Mouse (Mus musculus) neural tube, embryonic 14.5 days (tissue): ENCODE results near the gene Rnase2b. TPM values are rescaled to one million over a fixed set of nuclear protein-coding genes. Genes with fewer than 3 reads are reported as not detected.
"Not testable (repeated sequence)": the region's sequence is repeated elsewhere in the genome, so short reads cannot be mapped to it uniquely, and the experiment has no call there.

Source experiments
- ATAC-seq: fragments of 200-750 bp; cut with Nextera tagmentation; 2 replicates; pipeline ENCODE4 v1.8.0; 2017; ENCODE audit warnings: low read depth, mild to moderate bottlenecking, moderate TSS enrichment, moderate library complexity
- H3K27ac ChIP-seq: fragments of 300-500 bp; sonication (generic); 2 replicates; pipeline ENCODE4 v1.5.1; 2014; ENCODE audit warnings: low read depth, mild to moderate bottlenecking, control low read depth, low read length, moderate library complexity, mixed read lengths
- H3K27me3 ChIP-seq: fragments of 300-500 bp; sonication (generic); 2 replicates; pipeline ENCODE4 v1.6.1; 2014; ENCODE audit warnings: low read length; ENCODE audit not compliant: control insufficient read depth, insufficient read depth
- H3K36me3 ChIP-seq: fragments of 300-500 bp; sonication (generic); 2 replicates; pipeline ENCODE4 v1.6.1; 2014; ENCODE audit warnings: low read length, mixed read lengths; ENCODE audit not compliant: control insufficient read depth, insufficient read depth
- H3K4me1 ChIP-seq: fragments of 300-500 bp; sonication (generic); 2 replicates; pipeline ENCODE4 v1.6.1; 2014; ENCODE audit warnings: low read length; ENCODE audit not compliant: control insufficient read depth, insufficient read depth
- H3K4me2 ChIP-seq: fragments of 300-500 bp; sonication (generic); 2 replicates; pipeline ENCODE4 v1.6.1; 2014; ENCODE audit warnings: mild to moderate bottlenecking, low read depth, low read length, control low read depth
- H3K4me3 ChIP-seq: fragments of 300-500 bp; sonication (generic); 2 replicates; pipeline ENCODE4 v1.5.1; 2014; ENCODE audit warnings: low read depth, low read length, control low read depth, mixed read lengths
- H3K9ac ChIP-seq: fragments of 300-500 bp; sonication (generic); replicated peaks from 2 replicates; pipeline ENCODE4 v1.6.1; 2014; ENCODE audit warnings: low read depth, mild to moderate bottlenecking, control low read depth, low read length, mixed read lengths
- H3K9me3 ChIP-seq: fragments of 300-500 bp; sonication (generic); 2 replicates; pipeline ENCODE4 v1.6.1; 2016; ENCODE audit warnings: low read length; ENCODE audit not compliant: control insufficient read depth
- WGBS: fragments of 180-500 bp; shearing (Covaris S2); extraction: QIAGEN DNeasy Blood & Tissue Kit; methylation state at CpG from one replicate; pipeline ENCODE4 v1.1.7; 2014; 5-methylcytosine and 5-hydroxymethylcytosine counted together
- polyA plus RNA-seq: library from polyadenylated mRNA; unstranded; fragments of >200 nt; fragmentation: Nextera tagmentation; extraction: Ambion mirVana; gene quantifications from 2 replicates; pipeline ENCODE4 v1.2.1, GENCODE M21; 2014

Rnase2b gene
- polyA plus RNA-seq, 1 experiment from 2014 or later = not detected

DNA sequence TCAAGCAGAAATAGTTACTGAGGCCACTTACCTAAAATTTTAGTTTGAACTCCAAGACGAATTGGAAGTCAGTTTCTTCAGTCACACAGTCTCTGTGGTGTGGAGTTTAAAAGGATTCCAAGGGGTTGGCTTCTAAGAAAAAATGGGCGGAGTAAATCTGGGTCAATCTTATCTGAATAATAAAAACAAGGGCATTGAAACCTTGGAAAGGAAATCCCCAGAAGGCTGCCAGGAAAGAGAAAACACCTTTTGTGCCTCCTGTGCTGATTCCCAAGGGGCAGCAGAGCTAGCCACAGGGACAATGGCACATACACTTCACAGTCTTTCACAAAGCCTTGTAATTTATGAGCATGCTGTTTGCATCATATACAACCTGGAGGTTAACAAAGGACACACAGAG lies 15.4 kb upstream of the Rnase2b start, which contains the start of gene Rnase1:
TSS of gene Rnase1 (minus strand) at position 101 of the 400 bp plus-strand sequence.
- H3K4me1 ChIP-seq = no peaks in the 10 kb centered on the region
- no peak for ATAC-seq
- H3K9ac ChIP-seq = no peak within 1 kb of the TSS
- WGBS = 30% methylated on average over 2 of the region's 2 CpGs
- H3K36me3 ChIP-seq = no peaks in the 10 kb centered on the region
- H3K9me3 ChIP-seq = no peaks in the 10 kb centered on the region
- H3K27me3 ChIP-seq = no peaks in the 10 kb centered on the region
- H3K27ac ChIP-seq = no peak within 1 kb of the TSS
- H3K4me3 ChIP-seq = no peak within 1 kb of the TSS
- no peak within 1 kb of the TSS for H3K4me2 ChIP-seq

DNA sequence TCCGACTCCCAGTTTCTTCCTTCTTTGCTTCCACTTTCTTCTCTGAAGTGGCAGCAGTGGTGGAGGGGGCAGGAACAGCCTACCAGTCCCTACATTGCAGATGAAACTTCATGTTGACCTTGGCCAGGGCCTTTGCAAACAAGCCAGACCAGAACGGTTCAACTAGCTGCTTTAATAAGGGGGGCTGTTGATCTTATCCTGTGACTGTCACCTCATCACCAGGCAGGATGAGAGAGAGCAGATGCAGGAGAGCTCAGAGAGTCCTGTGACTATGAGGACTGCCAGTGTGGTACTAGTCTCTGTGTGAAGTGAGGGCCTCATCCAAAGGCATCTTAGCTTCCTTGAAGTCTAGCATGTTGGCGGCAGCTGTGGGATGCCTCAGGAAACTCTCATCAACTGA lies 14.1 kb upstream of the Rnase2b start:
- H3K36me3 ChIP-seq = no peaks in the 10 kb centered on the region
- H3K9ac ChIP-seq = no peak overlapping the region
- no peak overlapping the region for H3K4me2 ChIP-seq
- no peak overlapping the region for H3K4me3 ChIP-seq
- 71% methylated on average over 3 of the region's 3 CpGs for WGBS
- no peaks in the 10 kb centered on the region for H3K9me3 ChIP-seq
- H3K27ac ChIP-seq = no peak overlapping the region
- ATAC-seq = no peak
- no peaks in the 10 kb centered on the region for H3K4me1 ChIP-seq
- no peaks in the 10 kb centered on the region for H3K27me3 ChIP-seq

DNA sequence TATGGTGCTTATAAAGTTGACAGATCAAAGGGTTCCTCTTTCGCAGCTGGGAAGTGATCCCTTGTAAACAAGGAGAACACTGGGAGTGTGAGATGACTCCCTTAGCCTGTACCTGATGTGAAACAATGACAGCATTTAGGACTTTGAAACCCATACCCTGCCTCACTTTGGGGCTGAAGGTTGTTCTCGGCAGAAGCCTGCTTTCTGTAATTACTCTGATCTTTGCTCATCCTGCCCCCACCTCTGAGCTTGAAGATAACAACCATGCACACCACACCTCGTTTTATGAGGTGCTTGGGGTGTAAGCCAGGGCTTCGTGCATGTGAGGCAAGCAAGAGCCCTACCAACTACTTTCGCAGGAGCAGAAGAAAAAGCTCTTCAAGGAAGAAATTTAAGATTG lies 12.9 kb upstream of the Rnase2b start:
- WGBS = 50% methylated on average over 5 of the region's 5 CpGs
- H3K36me3 ChIP-seq = no peaks in the 10 kb centered on the region
- H3K9me3 ChIP-seq = no peaks in the 10 kb centered on the region
- no peak overlapping the region for H3K27ac ChIP-seq
- H3K4me1 ChIP-seq = no peaks in the 10 kb centered on the region
- no peak for ATAC-seq
- H3K4me2 ChIP-seq = no peak overlapping the region
- no peaks in the 10 kb centered on the region for H3K27me3 ChIP-seq
- no peak overlapping the region for H3K9ac ChIP-seq
- no peak overlapping the region for H3K4me3 ChIP-seq

DNA sequence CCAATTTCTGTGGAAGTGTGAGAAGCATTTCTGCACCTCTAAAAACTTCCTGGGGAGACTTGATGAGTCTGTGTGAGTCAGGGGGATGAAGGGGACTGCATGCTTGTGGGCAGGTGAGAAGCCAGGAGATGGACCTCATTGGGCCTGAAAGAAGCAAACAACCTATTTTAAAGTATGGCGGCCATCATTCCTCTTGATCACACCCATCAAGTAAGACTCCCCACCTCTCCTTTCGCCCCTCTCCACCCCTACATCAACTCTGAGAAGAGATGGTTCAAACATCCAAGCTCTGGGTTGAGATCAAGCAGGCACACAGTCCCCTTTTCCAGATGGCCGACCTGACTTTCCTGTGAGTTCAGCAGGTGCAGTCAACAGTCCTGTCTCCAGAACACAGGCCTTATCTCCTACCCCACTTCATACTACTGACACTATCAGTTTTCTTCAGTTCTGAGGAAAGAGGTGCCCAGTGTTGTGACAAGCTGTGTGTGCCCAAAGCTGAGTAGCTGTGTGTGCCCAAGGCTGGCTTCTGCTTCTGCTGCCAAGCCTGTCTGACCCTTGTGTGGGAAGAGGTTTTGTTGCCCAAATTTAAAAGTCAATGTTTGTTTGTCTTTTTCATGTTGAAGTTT lies 11.7 kb upstream of the Rnase2b start:
- no peaks in the 10 kb centered on the region for H3K4me1 ChIP-seq
- H3K9ac ChIP-seq = no peak overlapping the region
- H3K27ac ChIP-seq = no peak overlapping the region
- H3K27me3 ChIP-seq = no peaks in the 10 kb centered on the region
- no peak overlapping the region for H3K4me2 ChIP-seq
- no peak for ATAC-seq
- WGBS = 95% methylated on average over 3 of the region's 3 CpGs
- no peak overlapping the region for H3K4me3 ChIP-seq
- H3K9me3 ChIP-seq = no peaks in the 10 kb centered on the region
- H3K36me3 ChIP-seq = no peaks in the 10 kb centered on the region

DNA sequence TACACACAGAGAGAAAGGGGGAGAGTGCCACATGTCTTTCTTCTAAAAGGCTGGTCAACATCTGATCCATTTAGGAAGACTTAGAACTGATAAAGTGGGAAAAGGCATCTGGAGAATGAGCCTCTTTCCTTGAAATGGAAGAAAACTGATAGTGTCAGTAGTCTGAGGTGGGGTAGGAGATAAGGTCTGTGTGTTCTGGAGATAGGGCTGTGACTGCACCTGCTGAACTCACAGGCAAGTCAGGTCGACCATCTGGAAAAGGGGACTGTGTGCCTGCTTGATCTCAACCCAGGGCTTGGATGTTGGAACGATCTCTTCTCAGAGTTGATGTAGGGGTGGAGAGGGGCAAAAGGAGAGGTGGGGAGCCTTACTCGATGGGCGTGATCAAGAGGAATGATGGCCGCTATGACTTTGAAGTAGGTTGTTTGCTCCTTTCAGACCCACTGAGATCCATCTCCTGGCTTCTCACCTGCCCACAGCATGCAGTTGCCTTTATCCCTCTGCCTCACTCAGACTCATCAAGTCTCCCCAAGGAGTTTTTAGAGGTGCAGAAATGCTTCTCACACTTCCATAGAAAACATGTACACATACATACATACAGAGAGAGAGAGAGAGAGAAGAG lies 9.7 kb upstream of the Rnase2b start:
- H3K27me3 ChIP-seq = no peaks in the 10 kb centered on the region
- 89% methylated on average over 5 of the region's 5 CpGs for WGBS
- H3K36me3 ChIP-seq = no peaks in the 10 kb centered on the region
- H3K4me2 ChIP-seq = no peak overlapping the region
- no peak for ATAC-seq
- no peak overlapping the region for H3K4me3 ChIP-seq
- H3K27ac ChIP-seq = no peak overlapping the region
- H3K4me1 ChIP-seq = no peaks in the 10 kb centered on the region
- no peak overlapping the region for H3K9ac ChIP-seq
- H3K9me3 ChIP-seq = no peaks in the 10 kb centered on the region

DNA sequence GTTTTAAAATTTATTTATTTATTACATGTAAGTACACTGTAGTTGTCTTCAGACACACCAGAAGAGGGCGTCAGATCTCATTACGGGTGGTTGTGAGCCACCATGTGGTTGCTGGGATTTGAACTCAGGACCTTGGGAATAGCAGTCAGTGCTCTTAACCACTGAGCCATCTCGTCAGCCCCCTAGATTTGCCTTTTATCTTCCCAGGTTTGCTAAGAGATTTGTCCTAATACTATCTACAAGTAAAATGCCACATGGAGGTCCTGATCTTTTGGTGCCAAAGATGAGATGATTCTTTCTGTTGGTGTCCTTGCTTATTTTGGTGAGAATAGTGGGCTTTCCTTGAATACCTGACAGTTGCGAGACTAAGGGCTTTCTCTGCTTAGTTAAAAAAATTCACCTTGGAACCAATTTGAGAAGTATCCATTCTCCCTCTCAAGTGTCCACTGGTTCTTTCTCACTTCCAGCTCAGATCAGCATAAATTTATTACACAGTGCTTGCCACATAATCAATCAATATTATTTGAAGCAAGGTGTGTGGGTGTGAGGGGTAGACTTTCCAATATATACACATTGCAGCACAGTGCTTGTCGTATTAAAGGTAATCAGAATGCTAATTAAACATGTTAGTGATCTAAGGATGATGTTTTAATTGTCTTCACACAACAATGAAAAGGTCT lies 5.9 kb upstream of the Rnase2b start:
- no peak overlapping the region for H3K4me2 ChIP-seq
- H3K27ac ChIP-seq = no peak overlapping the region
- H3K9ac ChIP-seq = no peak overlapping the region
- no peaks in the 10 kb centered on the region for H3K36me3 ChIP-seq
- H3K4me1 ChIP-seq = no peaks in the 10 kb centered on the region
- no peak overlapping the region for H3K4me3 ChIP-seq
- WGBS = 81% methylated on average over 5 of the region's 5 CpGs
- ATAC-seq = no peak
- no peaks in the 10 kb centered on the region for H3K9me3 ChIP-seq
- no peaks in the 10 kb centered on the region for H3K27me3 ChIP-seq

DNA sequence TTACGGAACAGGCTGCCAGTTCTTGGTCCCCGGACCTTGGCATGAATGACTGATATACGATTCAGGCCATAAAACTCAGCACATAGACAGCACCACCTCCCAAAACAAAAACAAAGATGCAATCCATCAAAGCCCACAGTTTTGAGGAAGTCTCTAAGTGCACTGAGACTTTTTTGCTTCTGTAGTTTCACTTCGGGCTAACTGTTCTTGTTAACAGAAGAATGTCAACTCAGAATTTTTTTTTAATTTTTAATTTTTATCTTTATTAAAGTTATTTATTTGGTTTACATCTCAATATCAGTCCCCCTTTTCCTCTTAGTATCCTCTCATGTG lies 5.4 kb upstream of the Rnase2b start:
- Histone ChIP-seq H3K4me2 (no peak overlapping the region), H3K27me3 (no peaks in the 10 kb centered on the region), H3K4me1 (no peaks in the 10 kb centered on the region), H3K9me3 (no peaks in the 10 kb centered on the region), H3K36me3 (no peaks in the 10 kb centered on the region), H3K4me3 (no peak overlapping the region), H3K9ac (no peak overlapping the region), H3K27ac (no peak overlapping the region)
- ATAC-seq = no peak
- 31% methylated on average over 4 of the region's 4 CpGs for WGBS

DNA sequence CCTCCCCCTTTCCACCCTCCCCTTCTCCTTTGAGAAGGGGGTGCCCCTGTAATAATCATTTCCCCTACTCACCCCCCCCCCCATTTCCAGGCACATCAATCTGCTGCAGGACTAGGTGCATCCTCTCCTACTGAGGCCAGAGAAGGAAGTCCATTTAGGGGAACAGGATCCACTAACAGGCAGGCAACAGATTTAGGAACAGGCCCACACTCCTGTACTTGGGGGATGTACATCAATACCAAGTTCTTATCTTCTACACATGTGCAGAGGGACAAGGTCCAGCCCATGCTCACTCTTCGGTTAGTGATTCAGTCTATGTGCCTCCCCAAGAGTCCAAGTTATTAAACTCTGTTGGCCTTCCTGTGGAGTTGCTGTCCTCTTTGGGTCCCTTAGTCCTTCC lies 5.0 kb upstream of the Rnase2b start:
- Histone ChIP-seq H3K9me3 (no peaks in the 10 kb centered on the region), H3K9ac (no peak overlapping the region), H3K4me2 (no peak overlapping the region), H3K4me3 (no peak overlapping the region), H3K27ac (no peak overlapping the region), H3K27me3 (no peaks in the 10 kb centered on the region), H3K36me3 (no peaks in the 10 kb centered on the region), H3K4me1 (no peaks in the 10 kb centered on the region)
- WGBS = 100% methylated on average over 1 of the region's 1 CpGs
- ATAC-seq = no peak

DNA sequence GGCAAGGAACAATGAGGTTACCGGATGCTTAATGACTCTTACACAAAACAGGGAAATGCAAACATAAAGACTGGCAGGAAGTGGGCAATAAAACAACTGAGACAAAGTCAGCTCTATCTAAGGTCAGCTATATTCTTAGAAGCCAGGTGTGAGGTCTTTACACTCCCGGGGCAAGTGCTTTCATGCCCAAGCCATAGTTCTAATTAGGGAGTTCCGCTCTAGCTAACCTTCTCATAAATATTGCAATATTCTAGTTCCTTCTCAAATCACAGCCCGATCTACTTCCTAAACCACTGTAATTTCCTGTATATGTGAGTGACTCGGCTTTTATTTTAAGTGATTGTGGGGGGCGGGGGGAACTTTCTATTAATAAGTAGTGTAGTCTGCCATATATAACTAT lies 1.3 kb downstream of the Rnase2b start:
- not testable (repeated sequence) for H3K36me3 ChIP-seq, H3K9me3 ChIP-seq, H3K4me1 ChIP-seq, H3K27me3 ChIP-seq, H3K4me2 ChIP-seq, H3K9ac ChIP-seq, H3K4me3 ChIP-seq, ATAC-seq, H3K27ac ChIP-seq
- 80% methylated on average over 6 of the region's 6 CpGs for WGBS
